Mouse (Mus musculus) thymus, adult 2 months (tissue): ENCODE measurements at regions not wholly inside any gene's neighbourhood (a gene's known extent, or its start where the extent isn't known, plus 50 kb on each side); places are given as distances from the start of the nearest gene placed in this dataset.

Experiments
- DNase-seq: peaks from one replicate; pipeline ENCODE4 v3.0.0; 2021
- H3K27ac ChIP-seq: fragments of 200-500 bp; 2 replicates; pipeline ENCODE4 v1.5.1; 2012; ENCODE audit warnings: low read length, control low read depth; ENCODE audit not compliant: control insufficient read depth, insufficient read depth
- H3K27me3 ChIP-seq: fragments of 200-500 bp; 2 replicates; pipeline ENCODE4 v1.6.1; 2012; ENCODE audit warnings: mild to moderate bottlenecking, low read length, moderate library complexity, mixed read lengths; ENCODE audit not compliant: control insufficient read depth, insufficient read depth
- H3K36me3 ChIP-seq: fragments of 200-500 bp; 2 replicates; pipeline ENCODE4 v1.6.1; 2012; ENCODE audit warnings: mild to moderate bottlenecking, low read length, moderate library complexity; ENCODE audit not compliant: control insufficient read depth, insufficient read depth
- H3K4me1 ChIP-seq: fragments of 200-500 bp; replicated peaks from 2 replicates; pipeline ENCODE4 v1.6.1; 2012; ENCODE audit warnings: low read length; ENCODE audit not compliant: control insufficient read depth, insufficient read depth
- H3K4me3 ChIP-seq: fragments of 200-500 bp; 2 replicates; pipeline ENCODE4 v1.5.1; 2012; ENCODE audit warnings: mild to moderate bottlenecking, low read length, control low read depth, moderate library complexity; ENCODE audit not compliant: control insufficient read depth, insufficient read depth
- CTCF ChIP-seq: fragments of 200-500 bp; IDR thresholded peaks from 2 replicates; pipeline ENCODE4 v1.5.1; 2012; ENCODE audit warnings: mild to moderate bottlenecking, control low read depth, low read length, moderate library complexity, borderline replicate concordance; ENCODE audit not compliant: control insufficient read depth, poor library complexity, insufficient read depth; ENCODE audit errors: extremely low read depth
- POLR2A ChIP-seq: fragments of 200-500 bp; IDR thresholded peaks from 2 replicates; pipeline ENCODE4 v1.6.1; 2012; ENCODE audit warnings: mild to moderate bottlenecking, low read length, control low read depth, moderate library complexity; ENCODE audit not compliant: control insufficient read depth, poor library complexity, insufficient read depth; ENCODE audit errors: extremely low read depth
- WGBS: fragments of 180-500 bp; shearing (Covaris S2); methylation state at CpG from one replicate; pipeline ENCODE4 v1.1.7; 2018; 5-methylcytosine and 5-hydroxymethylcytosine counted together

DNA sequence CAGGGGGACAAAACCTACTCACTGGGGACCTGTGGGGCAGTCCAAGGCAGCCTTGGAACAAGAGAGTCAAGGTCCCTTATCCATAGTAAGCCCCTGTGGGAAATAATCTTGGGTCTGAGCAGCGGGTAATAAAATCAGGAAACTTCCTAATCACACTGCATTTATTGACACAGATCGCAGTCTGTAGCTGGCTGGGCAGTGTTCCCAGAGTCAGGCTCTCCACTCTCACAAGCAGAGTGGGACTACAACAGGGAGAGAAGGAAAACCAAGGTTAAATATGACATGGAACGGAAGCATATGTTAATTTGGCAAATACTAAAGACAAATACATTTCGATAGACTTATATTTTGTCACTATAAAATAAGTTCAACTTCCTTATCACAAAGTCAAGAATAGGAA lies 322.6 kb downstream of the Sox11 start:
- no peaks in the 10 kb centered on the region for H3K4me1 ChIP-seq
- H3K27me3 ChIP-seq = no peaks in the 10 kb centered on the region
- no peak overlapping the region for H3K27ac ChIP-seq
- no peaks in the 10 kb centered on the region for H3K36me3 ChIP-seq
- no peak overlapping the region for H3K4me3 ChIP-seq
- DNase-seq = no peak
- 96% methylated on average over 4 of the region's 4 CpGs for WGBS
- TF ChIP-seq CTCF (no peak), POLR2A (no peak)

DNA sequence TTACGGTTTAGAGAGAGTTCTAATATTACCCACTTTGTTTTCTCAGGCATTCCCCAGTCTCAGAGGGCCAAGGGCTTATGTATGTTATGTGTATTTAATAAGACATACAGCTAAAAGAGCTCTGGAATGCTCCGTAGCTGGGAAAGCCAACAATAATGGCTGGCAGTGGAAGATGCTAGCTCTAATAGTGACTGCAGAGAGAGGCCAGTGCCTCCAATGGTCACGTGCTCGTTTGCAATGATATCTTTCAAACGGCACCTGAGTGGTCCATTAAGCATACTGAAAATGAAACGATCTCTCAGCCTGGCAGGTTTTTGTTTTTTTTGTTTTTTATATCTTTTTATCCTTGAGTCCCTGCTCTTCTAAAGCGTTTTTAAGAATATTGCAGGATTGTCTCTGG lies 324.0 kb downstream of the Sox11 start:
- no peaks in the 10 kb centered on the region for H3K4me1 ChIP-seq
- no peak for TF ChIP-seq POLR2A
- no peak for TF ChIP-seq CTCF
- WGBS = 78% methylated on average over 7 of the region's 7 CpGs
- H3K27me3 ChIP-seq = no peaks in the 10 kb centered on the region
- no peak overlapping the region for H3K27ac ChIP-seq
- H3K36me3 ChIP-seq = no peaks in the 10 kb centered on the region
- no peak overlapping the region for H3K4me3 ChIP-seq
- DNase-seq = no peak

DNA sequence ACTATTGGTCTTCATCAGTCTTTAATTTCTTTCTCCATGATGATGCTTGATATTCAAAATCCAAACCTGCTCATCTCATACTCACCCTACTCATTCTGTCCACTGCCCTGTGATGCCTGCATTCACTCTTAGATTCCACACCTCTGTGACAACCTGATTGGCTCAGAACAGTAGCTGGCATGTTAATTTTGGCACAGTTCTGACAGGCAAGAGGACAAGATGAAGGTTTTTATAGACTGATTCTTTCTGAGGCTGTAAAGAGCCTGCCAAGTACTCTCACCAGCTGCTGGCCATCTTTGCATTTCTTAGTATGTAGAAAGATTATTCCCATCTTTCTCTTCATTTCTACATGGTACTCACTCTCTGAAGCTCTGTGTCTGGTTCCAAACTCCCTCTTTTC lies 343.1 kb downstream of the Sox11 start:
- Histone ChIP-seq H3K4me1 (no peaks in the 10 kb centered on the region), H3K27me3 (no peaks in the 10 kb centered on the region), H3K36me3 (no peaks in the 10 kb centered on the region), H3K27ac (no peak overlapping the region), H3K4me3 (no peak overlapping the region)
- TF ChIP-seq CTCF (no peak), POLR2A (no peak)
- no peak for DNase-seq

DNA sequence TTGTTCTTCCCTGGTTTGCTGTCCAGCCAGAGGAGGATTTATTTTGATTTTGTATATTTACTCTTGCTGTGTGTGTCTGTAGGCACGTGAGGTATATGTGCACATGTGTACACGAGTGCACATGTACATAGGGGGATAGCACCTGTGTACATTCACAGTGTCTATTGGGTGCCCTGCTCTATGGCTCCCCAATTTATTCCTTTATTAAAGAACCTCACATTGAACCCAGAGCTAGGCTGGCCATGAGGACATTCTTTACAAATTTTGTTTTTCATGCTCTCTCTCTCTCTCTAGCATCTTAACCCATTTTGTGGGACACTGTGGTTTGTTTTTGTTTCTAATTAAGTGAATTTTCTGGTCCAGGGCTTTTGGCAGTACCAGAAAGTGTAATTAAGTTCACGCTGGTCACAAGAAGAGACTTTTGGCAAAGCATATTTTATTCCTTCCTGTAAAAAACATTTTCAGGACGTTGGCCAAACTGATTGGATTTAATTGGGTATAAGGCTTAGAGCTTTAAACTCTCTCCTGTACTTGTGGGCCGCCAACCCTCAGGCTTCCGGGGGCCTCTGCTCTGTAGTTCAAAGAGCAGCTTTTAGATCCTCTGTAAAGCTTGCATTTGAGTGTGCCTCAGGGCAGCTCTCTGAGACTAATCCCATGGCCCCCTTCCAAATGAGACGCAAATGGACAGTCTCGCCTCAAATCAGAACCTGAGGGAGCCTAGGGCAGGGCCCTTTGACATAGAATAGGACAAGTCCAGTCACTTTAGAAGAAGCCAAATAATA lies 365.9 kb downstream of the Sox11 start:
- no peaks in the 10 kb centered on the region for H3K4me1 ChIP-seq
- TF ChIP-seq POLR2A (no peak), CTCF (no peak)
- no peaks in the 10 kb centered on the region for H3K36me3 ChIP-seq
- DNase-seq = no peak
- no peaks in the 10 kb centered on the region for H3K27me3 ChIP-seq
- no peak overlapping the region for H3K4me3 ChIP-seq
- 88% methylated on average over 8 of the region's 8 CpGs for WGBS
- no peak overlapping the region for H3K27ac ChIP-seq

DNA sequence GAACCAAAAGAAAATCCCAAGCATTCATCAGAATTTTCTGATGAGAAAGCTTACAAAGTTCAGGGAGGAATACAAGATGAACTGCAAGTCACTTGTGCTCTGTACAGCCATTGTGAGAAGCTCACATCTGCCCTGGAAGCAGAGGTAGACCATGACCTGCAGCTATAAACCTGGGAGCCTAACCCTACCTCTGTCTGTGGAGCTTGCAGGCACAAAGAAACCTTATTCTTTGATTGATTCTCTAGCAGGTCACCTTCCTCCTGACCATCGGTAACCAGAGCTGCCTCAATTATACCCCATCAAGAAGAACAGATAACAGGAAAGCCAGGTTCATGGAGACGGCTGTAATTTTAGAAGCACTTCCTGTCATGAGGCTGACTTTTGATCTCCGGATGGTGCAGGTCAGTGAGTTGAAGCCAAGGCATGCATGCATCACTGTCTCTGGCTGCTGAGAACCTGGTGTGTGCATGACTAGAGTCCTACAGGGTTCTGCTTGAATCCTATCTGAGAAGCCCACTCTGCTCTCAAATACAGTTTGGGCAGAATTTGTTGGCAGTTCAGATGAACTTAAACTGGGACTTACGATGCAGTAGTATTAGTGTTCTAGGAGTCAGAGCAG lies 369.8 kb downstream of the Sox11 start:
- no peak for DNase-seq
- Histone ChIP-seq H3K4me1 (no peaks in the 10 kb centered on the region), H3K36me3 (no peaks in the 10 kb centered on the region), H3K27ac (no peak overlapping the region), H3K27me3 (no peaks in the 10 kb centered on the region), H3K4me3 (no peak overlapping the region)
- WGBS = 61% methylated on average over 4 of the region's 4 CpGs
- TF ChIP-seq POLR2A (no peak), CTCF (no peak)

DNA sequence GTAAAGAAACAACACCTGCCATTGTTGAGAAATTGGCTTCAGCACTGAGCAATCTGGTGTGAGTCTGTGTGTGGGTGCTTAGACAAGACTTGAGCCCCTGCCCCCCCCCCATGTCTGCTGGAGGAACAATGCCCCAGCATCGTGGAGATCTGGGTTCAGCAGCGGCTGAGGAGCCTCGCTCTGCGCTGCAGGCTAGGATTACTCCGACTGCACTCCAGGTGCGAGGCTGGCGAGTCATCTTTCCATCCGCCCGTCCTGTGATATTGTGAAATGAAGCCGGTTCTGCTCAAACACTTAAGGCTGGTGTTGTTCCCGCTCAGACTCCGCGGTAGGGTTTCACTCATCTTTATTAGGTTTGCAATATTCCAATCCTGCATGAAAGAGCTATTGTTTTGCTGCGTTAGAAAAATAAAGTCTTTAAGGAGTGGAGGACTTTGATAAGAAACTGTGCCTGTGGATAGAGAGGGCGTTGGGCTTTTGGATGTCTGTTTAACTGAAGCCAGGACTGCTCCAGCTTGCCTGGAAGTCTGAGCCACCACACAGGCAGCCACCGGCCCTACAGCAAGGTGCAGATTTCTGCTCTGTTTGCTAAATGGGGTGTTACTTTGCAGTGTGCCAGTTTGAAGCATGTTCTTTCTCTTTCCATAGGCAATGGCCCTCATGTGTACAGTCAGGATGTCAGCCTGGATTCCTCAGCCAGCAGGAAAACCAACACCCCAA lies 375.2 kb downstream of the Sox11 start:
- Histone ChIP-seq H3K36me3 (no peaks in the 10 kb centered on the region), H3K27ac (no peak overlapping the region), H3K4me3 (no peak overlapping the region), H3K27me3 (no peaks in the 10 kb centered on the region), H3K4me1 (no peaks in the 10 kb centered on the region)
- no peak for DNase-seq
- TF ChIP-seq POLR2A (no peak), CTCF (no peak)
- 66% methylated on average over 16 of the region's 16 CpGs for WGBS
